Mouse (Mus musculus) heart, postnatal 36 days (tissue): ENCODE measurements around the gene Lypd1. TPM values are rescaled to one million over a fixed set of nuclear protein-coding genes. Genes with fewer than 3 reads are reported as not detected.

ENCODE experiments used
- total RNA-seq, 2 experiments: library from RNA; stranded (reverse); gene quantifications; 2 replicates each; pipeline ENCODE4 v1.2.3; 2021

Gene Lypd1
- total RNA-seq, 2 experiments from 2014 or later, result 0.19 to 0.44 TPM

Other genes with a start within 250 kb of the Lypd1 start
- under 1 TPM; 0.41 to 0.69 TPM for gene Gpr39, start 236.1 kb downstream of the Lypd1 start, total RNA-seq